Mouse (Mus musculus) gastrocnemius, adult 2 months (tissue): ENCODE measurements at regions not wholly inside any gene's neighbourhood (a gene's known extent, or its start where the extent isn't known, plus 50 kb on each side); places are given as distances from the start of the nearest gene placed in this dataset.

Experiments
- DNase-seq: peaks from one replicate; pipeline ENCODE4 v3.0.0; 2022
- H3K27ac ChIP-seq: fragments of 200-600 bp; 2 replicates; pipeline ENCODE4 v1.8.1; 2022; ENCODE audit warnings: mild to moderate bottlenecking
- H3K4me3 ChIP-seq: fragments of 200-600 bp; 2 replicates; pipeline ENCODE4 v1.8.1; 2022; ENCODE audit warnings: mild to moderate bottlenecking, moderate library complexity
- CTCF ChIP-seq: fragments of 200-600 bp; IDR thresholded peaks from 2 replicates; pipeline ENCODE4 v1.8.1; 2022; ENCODE audit warnings: antibody characterized with exemption, mild to moderate bottlenecking, moderate library complexity
- intact Hi-C: fragments of 180-260 bp; cut with DNase I; formaldehyde crosslinking; loops from one replicate; pipeline ENCODE4 v1.15.1; 2025

DNA sequence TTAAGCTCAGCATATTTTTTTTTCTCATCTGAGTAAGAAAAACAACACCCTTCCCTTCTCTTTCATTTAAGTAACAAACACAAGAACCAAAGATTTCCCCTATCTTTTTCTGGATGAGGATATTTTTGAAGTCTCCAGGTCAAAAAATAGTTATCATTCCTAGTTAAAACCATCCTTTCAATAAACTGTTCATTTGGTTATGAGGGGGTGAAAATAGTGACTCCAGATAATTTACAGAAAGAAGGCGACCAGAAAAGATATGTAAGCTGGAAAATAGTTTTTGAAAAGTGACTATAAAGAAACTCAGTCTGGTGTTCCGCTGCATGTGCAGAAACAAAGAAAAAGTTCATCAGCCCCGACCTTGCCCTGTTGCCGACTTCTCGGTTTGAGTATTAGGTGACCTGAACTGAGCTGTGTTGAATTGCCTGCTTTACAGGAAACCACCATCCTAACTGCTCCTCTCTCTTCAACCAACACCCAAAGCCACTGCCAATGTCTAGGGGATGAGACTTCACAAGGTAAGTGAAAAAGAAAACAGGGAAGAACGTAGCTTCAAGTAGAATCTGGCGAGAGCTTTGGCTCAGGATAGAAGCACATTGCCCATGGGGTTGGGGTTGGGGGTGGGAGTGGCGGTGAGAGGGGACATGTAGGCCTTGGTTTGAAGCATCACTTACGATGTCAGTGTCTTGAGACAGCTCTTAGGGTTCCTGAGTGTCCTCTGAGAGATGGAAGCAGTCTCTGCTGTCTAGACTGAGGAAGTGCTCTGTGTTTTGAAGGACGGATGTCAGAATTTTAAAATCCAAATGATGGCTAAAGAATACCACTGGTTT lies 104.6 kb downstream of the Ube2e3 start:
- H3K4me3 ChIP-seq: no peak overlapping the region
- TF ChIP-seq CTCF: no peak
- intact Hi-C loops: no loop called here

DNA sequence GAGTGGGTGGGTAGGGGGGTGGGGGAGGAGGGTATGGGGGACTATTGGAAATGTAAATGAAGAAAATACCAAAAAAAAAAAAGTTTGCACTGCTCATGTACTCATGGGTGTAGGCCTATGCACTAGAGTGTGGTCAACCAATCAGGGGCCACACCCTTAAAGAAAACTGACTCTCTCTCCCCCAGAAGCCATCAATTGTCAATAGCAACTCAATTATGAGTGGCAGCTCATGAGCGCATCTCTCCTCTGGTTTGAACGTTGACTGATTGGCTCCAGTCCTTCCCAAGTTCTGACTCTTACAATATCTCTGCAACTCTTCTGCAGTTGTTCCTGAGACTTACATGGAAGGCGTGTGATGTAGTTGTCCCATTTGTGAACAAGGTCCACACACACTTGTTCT lies 105.9 kb downstream of the Ube2e3 start:
- intact Hi-C loops: no loop called here
- DNase-seq: no peak
- Histone ChIP-seq H3K27ac (no peak overlapping the region), H3K4me3 (no peak overlapping the region)
- TF ChIP-seq CTCF: no peak

More for the DNA sequence above, 104.6 kb downstream of the Ube2e3 start:
- no peak overlapping the region for H3K27ac ChIP-seq
- no peak for DNase-seq

DNA sequence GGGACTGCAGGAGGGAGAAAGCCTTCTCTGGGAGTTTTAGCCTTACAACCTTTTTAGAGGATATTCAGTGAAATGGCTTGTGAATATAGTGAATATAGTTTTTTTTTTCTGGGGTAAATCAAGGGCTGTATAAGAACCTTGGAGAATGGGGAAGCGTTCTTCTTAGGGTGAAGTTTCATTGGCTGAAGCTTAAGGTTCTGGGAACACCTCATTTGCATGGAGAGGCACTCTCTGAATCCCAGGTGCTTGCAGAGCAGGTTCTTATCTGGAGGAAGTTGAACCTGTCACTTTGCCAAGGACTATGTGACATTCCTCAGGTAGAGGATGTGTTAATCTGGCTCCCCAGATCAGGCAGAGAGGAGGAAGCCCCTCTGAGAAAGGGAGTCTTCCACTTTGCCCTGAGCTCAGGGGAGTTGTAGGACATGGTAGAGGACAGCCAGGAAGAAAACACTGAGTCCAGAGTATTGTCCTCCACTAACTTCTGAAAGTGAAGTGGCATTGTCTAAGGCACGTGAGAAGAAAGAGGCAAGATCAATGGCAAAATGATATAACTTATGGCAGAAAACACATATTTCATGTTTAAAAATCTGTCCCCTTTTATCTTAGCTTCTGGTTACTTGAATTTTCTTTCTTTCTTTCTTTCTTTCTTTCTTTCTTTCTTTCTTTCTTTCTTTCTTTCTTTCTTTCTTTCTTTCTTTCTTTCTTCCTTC lies 106.9 kb downstream of the Ube2e3 start:
- H3K27ac ChIP-seq: no peak overlapping the region
- DNase-seq: no peak
- intact Hi-C loops: no loop called here
- no peak overlapping the region for H3K4me3 ChIP-seq
- no peak for TF ChIP-seq CTCF

DNA sequence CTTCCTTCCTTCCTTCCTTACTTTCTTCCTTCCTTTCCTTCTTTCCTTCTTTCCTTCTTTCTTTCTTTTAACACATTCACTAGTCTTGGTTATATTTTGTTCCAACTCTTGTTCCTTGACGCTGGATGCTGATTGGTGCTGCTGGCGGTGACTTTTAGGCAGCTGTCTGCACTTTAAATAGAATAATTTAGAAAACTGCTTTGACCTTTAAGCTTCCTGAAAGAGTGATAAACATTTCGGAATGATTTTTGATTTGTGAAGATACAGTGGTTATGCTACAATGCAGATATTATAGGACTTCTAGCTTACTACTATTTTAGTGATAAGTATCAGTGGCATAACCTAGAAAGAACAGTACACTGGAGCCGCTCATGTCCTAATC lies 107.5 kb downstream of the Ube2e3 start:
- Histone ChIP-seq H3K27ac (no peak overlapping the region), H3K4me3 (no peak overlapping the region)
- no peak for DNase-seq
- no peak for TF ChIP-seq CTCF
- intact Hi-C loops: no loop called here

DNA sequence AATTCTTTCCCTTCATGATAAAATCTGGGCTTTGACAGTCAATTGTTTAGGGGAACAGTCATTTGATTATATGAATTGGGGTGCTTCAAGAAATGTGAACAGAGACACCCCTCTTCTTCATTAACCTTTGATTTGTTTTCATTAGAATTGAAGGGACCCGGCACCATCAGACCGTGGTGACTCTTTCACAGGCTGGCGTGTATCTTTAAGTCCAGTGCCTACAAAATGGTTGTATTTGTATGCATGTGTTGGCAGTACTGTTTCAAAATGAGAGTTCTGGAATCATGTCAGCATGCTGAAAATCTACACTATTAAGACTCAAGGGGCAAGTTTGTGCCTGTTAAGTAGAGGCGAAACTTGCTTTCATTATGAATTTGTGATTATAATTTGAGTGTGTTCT lies 108.2 kb downstream of the Ube2e3 start:
- no peak for DNase-seq
- TF ChIP-seq CTCF: no peak
- no peak overlapping the region for H3K27ac ChIP-seq
- intact Hi-C loops: no loop called here
- no peak overlapping the region for H3K4me3 ChIP-seq

DNA sequence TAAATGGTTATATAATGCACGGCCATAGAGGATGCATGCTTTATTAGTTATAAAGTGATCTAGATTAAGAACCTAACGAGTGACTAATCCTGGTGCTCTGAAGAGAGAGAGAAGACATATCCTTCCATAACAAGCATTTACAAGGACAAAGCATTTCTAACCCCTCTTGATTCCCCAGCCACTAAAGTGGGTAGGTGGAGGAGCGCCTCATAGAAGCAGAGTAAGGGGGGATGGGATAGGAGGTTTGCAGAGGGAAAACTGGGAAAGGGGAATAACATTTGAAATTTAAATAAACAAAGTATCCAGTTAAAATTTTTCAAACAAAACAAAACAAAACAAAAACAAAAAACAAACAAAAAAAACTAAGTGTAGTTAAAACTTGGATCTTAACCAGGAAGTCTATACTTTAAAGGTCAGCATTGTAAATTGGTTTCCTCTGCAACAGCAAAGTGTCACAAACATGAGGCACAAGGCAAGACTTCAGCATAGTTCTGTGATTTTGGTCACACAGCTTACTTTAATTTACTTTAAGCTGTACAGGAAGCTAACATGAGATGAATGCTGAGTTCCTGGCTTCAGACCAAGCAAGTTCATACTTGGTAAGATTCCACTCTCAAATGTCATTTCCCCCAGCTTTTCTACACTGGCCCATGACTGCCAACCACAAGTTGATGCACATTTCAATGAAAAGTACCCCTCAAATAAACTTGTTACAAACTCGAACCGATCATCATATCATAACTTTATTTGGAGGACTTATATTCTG lies 109.9 kb downstream of the Ube2e3 start:
- no peak overlapping the region for H3K4me3 ChIP-seq
- no peak for DNase-seq
- H3K27ac ChIP-seq: no peak overlapping the region
- intact Hi-C loops: no loop called here
- no peak for TF ChIP-seq CTCF

DNA sequence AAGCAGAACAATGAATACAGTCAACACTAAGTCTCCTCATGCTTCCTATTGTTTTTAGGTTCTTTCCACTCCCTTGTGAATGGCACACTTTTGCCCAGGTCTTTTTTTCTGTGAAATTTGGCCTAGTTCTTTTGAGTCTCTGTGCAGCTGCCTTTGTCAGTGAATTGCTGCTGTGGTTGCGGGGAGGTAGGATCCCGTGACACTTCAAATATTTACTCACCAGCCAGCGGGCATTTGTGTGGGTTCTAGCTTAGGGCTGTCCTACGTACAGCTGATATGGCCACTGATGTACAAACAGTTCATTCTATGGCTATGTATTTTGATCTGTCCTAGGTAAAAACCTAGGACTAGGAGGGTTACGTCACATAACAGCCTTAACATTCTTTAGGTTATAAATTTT lies 112.1 kb downstream of the Ube2e3 start:
- intact Hi-C loops: no loop called here
- H3K27ac ChIP-seq: no peak overlapping the region
- TF ChIP-seq CTCF: no peak
- H3K4me3 ChIP-seq: no peak overlapping the region
- no peak for DNase-seq

DNA sequence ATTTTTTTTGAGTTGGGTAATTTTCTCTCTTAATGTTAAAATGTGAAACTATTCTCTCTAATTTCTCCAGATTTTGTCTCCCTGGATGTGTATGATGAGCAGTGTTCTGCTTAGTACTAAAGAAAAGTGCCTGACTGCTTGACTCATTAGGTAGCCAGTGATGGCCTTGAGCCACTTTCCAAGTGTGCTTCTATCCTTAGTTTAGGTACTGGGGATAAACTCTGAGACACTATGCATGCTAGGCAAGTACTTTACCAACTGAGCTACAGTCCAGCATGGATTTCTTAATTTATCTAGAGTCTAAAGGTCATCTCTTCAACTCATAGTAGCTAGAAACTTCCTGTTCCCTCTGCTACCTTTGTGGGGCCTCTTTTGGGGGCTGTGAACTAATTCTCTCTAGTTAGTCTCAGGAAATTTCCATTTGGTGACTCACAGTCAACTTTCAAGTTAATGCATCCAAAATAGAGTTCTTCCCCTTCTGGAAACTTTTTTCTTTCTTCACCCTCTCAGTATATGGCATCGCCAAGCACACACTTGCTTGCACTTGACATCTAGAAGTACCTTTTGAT lies 112.8 kb downstream of the Ube2e3 start:
- H3K4me3 ChIP-seq: no peak overlapping the region
- TF ChIP-seq CTCF: no peak
- intact Hi-C loops: no loop called here
- H3K27ac ChIP-seq: no peak overlapping the region
- no peak for DNase-seq

DNA sequence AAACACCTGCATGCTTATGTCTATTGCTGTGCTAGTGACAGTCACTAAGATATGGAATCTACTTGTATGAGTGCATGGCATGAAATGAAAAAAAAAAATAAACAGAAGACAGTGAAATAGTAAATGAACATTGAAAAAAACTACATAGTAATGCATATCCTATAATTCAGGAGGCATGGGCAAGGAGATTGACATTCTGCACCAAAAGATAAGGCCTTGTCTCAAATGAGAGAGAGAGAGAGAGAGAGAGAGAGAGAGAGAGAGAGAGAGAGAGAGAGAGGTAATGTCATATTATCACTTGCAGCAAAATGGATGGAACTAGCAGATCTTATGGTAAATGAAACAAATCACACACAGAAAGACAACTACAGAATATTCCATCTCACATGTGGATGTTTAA lies 115.4 kb downstream of the Ube2e3 start:
- Histone ChIP-seq H3K27ac (no peak overlapping the region), H3K4me3 (no peak overlapping the region)
- intact Hi-C loops: no loop called here
- DNase-seq: no peak
- no peak for TF ChIP-seq CTCF

DNA sequence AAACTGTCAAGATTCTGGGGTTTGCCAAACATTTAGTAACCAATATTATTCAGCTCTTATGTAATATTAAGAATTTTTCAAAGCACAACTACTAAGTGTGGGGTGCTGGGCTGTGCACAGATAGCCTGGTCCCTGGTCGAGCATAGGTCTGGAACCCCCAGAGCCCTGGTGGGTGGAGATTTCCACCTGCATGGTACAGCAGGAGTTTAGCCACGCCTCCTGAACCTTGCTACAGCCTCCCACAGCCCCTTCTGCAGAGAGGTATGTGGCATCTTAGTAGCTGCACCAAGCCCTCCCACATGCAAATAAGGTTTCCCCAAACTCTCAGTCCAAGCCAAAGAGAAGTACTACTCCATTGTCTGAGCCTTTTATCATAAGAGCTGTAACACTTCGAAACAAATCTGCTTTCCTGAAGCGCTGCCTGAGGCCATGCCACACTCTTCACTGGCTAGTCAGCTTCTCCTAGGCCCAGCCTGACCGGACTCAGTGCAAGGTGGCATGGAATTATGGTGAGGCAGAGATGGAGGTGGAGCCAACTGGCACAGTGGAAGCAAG lies 116.1 kb downstream of the Ube2e3 start:
- intact Hi-C loops: no loop called here
- Histone ChIP-seq H3K4me3 (no peak overlapping the region), H3K27ac (no peak overlapping the region)
- TF ChIP-seq CTCF: no peak
- no peak for DNase-seq

DNA sequence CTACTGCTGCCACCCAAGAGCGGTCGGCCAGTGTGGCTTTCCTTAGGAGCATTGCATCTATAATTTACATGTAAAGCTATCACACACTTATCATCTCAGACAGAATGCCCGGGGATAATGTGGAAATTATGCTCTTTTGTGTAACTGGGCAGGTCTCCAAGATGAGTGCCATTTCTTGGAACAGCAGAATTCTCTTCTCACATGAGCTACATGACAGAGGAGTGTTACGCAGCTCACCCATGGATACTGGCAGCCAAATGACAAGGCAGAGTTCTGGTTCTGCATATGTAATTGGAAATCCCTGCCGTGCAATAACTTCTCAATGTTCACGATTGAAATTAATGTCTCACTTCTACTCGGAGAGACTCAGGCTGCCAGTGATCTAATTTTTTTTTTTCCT lies 119.1 kb downstream of the Ube2e3 start:
- TF ChIP-seq CTCF: no peak
- Histone ChIP-seq H3K27ac (no peak overlapping the region), H3K4me3 (no peak overlapping the region)
- DNase-seq: no peak
- intact Hi-C loops: no loop called here

DNA sequence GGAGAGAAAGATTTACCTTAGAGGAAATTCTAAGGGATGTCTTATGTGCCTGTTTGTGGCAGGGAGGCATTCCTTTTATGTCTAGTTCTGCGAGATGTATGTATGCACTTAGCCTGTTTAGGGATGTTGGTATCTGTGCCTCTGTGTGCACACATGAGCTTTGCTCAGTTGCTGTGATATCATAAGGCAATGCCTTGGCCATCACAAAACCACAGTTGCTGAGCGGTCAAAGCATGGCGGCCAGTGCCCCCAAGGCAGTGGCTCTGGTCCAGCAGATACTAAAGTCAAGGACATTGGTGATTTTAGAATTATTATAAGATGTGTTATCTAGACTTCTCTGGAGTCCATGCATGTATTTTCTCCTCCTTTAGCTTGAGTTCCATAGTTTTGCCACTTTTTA lies 119.5 kb downstream of the Ube2e3 start:
- DNase-seq: no peak
- H3K27ac ChIP-seq: no peak overlapping the region
- H3K4me3 ChIP-seq: no peak overlapping the region
- TF ChIP-seq CTCF: no peak
- intact Hi-C loops: no loop called here
